Mouse (Mus musculus) intestine, embryonic 16.5 days (tissue): ENCODE data around the gene Spag7. TPM values are rescaled to one million over a fixed set of nuclear protein-coding genes. Genes with fewer than 3 reads are reported as not detected.
A peak's percentile ranks its signal among the peaks of the same experiment; 100 is the strongest.

Source experiments
- ATAC-seq: fragments of 200-750 bp; cut with Nextera tagmentation; 2 replicates; pipeline ENCODE4 v1.8.0; 2017; ENCODE audit warnings: moderate TSS enrichment, moderate library complexity
- H3K27ac ChIP-seq: fragments of 300-500 bp; sonication (generic); 2 replicates; pipeline ENCODE4 v1.5.1; 2014; ENCODE audit warnings: mild to moderate bottlenecking, low read length
- H3K27me3 ChIP-seq: fragments of 300-500 bp; sonication (generic); replicated peaks from 2 replicates; pipeline ENCODE4 v1.6.1; 2014; ENCODE audit warnings: low read length, control low read depth, mixed read lengths; ENCODE audit not compliant: control insufficient read depth, insufficient read depth
- H3K36me3 ChIP-seq: fragments of 300-500 bp; sonication (generic); 2 replicates; pipeline ENCODE4 v1.6.1; 2014; ENCODE audit warnings: low read length, control low read depth; ENCODE audit not compliant: control insufficient read depth, insufficient read depth
- H3K4me1 ChIP-seq: fragments of 300-500 bp; sonication (generic); 2 replicates; pipeline ENCODE4 v1.6.1; 2014; ENCODE audit warnings: low read length, control low read depth, mixed read lengths; ENCODE audit not compliant: control insufficient read depth, insufficient read depth
- H3K4me2 ChIP-seq: fragments of 300-500 bp; sonication (generic); 2 replicates; pipeline ENCODE4 v1.6.1; 2014; ENCODE audit warnings: low read depth, low read length, control low read depth
- H3K4me3 ChIP-seq: fragments of 300-500 bp; sonication (generic); 2 replicates; pipeline ENCODE4 v1.5.1; 2014; ENCODE audit warnings: mild to moderate bottlenecking, low read length
- H3K9ac ChIP-seq: fragments of 300-500 bp; sonication (generic); 2 replicates; pipeline ENCODE4 v1.6.1; 2014; ENCODE audit warnings: low read depth, low read length
- H3K9me3 ChIP-seq: fragments of 300-500 bp; sonication (generic); 2 replicates; pipeline ENCODE4 v1.6.1; 2016; ENCODE audit warnings: low read length, control low read depth; ENCODE audit not compliant: control insufficient read depth
- WGBS: fragments of 180-500 bp; shearing (Covaris S2); extraction: QIAGEN DNeasy Blood & Tissue Kit; methylation state at CpG from one replicate; pipeline ENCODE4 v1.1.7; 2014; 5-methylcytosine and 5-hydroxymethylcytosine counted together
- polyA plus RNA-seq: library from polyadenylated mRNA; unstranded; fragments of >200 nt; fragmentation: Nextera tagmentation; extraction: Ambion mirVana; gene quantifications from 2 replicates; pipeline ENCODE4 v1.2.1, GENCODE M21; 2015

Gene Spag7
- 132 and 159 TPM in 2 replicates for polyA plus RNA-seq

GRCm38 (mm10) chr11:70668771-70669505 is at the start of gene Spag7:
Spag7 (minus strand) TSS chr11:70669416.
- Histone ChIP-seq H3K9ac (peak within 1 kb of the TSS; percentile 86), H3K9me3 (no peaks in the 10 kb centered on the region), H3K27ac (peak within 1 kb of the TSS; percentile 98), H3K36me3 (peaks cover 12% of the 10 kb centered on the region), H3K27me3 (no peaks in the 10 kb centered on the region), H3K4me3 (peak within 1 kb of the TSS; percentile 71), H3K4me1 (peaks cover 13% of the 10 kb centered on the region), H3K4me2 (peak within 1 kb of the TSS; percentile 87)
- WGBS, result under 1% methylated on average over 44 of the region's 44 CpGs
- peak; percentile 97 for ATAC-seq

- no peak for ATAC-seq
- H3K4me2 ChIP-seq, result no peak overlapping the region
- H3K27me3 ChIP-seq, result no peaks in the 10 kb centered on the region
- no peak overlapping the region for H3K27ac ChIP-seq
- no peaks in the 10 kb centered on the region for H3K9me3 ChIP-seq
- H3K9ac ChIP-seq, result no peak overlapping the region
- peaks cover 9% of the 10 kb centered on the region; the same call in 1 of the 2 replicates for H3K4me1 ChIP-seq
- H3K4me3 ChIP-seq, result no peak overlapping the region
- peaks cover 29% of the 10 kb centered on the region for H3K36me3 ChIP-seq
- 77% methylated on average over 5 of the region's 5 CpGs for WGBS
These were observed 49.3 kb upstream of the Spag7 start for GRCm38 (mm10) chr11:70718481-70718880.

- no peak for ATAC-seq
- Histone ChIP-seq H3K4me3 (no peak overlapping the region), H3K9ac (no peak overlapping the region), H3K36me3 (peaks cover 20% of the 10 kb centered on the region; the same call in 1 of the 2 replicates), H3K4me2 (no peak overlapping the region), H3K4me1 (peaks cover 12% of the 10 kb centered on the region; the same call in 1 of the 2 replicates), H3K27me3 (no peaks in the 10 kb centered on the region), H3K9me3 (no peaks in the 10 kb centered on the region), H3K27ac (no peak overlapping the region)
- WGBS, result 86% methylated on average over 6 of the region's 6 CpGs
These were observed 46.6 kb upstream of the Spag7 start for GRCm38 (mm10) chr11:70715832-70716231.

GRCm38 (mm10) chr11:70713222-70713621 is 44.0 kb upstream of the Spag7 start:
- no peak overlapping the region for H3K4me3 ChIP-seq
- H3K36me3 ChIP-seq, result peaks cover 12% of the 10 kb centered on the region
- no peaks in the 10 kb centered on the region for H3K27me3 ChIP-seq
- H3K9me3 ChIP-seq, result no peaks in the 10 kb centered on the region
- 73% methylated on average over 6 of the region's 6 CpGs for WGBS
- H3K27ac ChIP-seq, result peak overlapping the region; percentile 46
- H3K4me2 ChIP-seq, result no peak overlapping the region
- no peak overlapping the region for H3K9ac ChIP-seq
- ATAC-seq, result peak; percentile 51
- peaks cover 12% of the 10 kb centered on the region; the same call in 1 of the 2 replicates for H3K4me1 ChIP-seq

- no peak for ATAC-seq
- no peak overlapping the region for H3K4me3 ChIP-seq
- peaks cover 5% of the 10 kb centered on the region for H3K36me3 ChIP-seq
- H3K9ac ChIP-seq, result no peak overlapping the region
- 93% methylated on average over 10 of the region's 10 CpGs for WGBS
- H3K4me2 ChIP-seq, result no peak overlapping the region
- H3K27ac ChIP-seq, result no peak overlapping the region
- no peaks in the 10 kb centered on the region for H3K27me3 ChIP-seq
- H3K9me3 ChIP-seq, result no peaks in the 10 kb centered on the region
- H3K4me1 ChIP-seq, result peaks cover 12% of the 10 kb centered on the region; the same call in 1 of the 2 replicates
These were observed 41.8 kb upstream of the Spag7 start for GRCm38 (mm10) chr11:70711026-70711425.

- H3K9ac ChIP-seq, result no peak overlapping the region
These were observed 36.9 kb upstream of the Spag7 start for GRCm38 (mm10) chr11:70706127-70706526.

GRCm38 (mm10) chr11:70702781-70703180 is 33.6 kb upstream of the Spag7 start:
- no peaks in the 10 kb centered on the region for H3K27me3 ChIP-seq

More at GRCm38 (mm10) chr11:70706127-70706526, 36.9 kb upstream of the Spag7 start:
- no peaks in the 10 kb centered on the region for H3K27me3 ChIP-seq
- H3K4me3 ChIP-seq, result no peak overlapping the region
- H3K4me1 ChIP-seq, result peaks cover 18% of the 10 kb centered on the region
- no peak; the same call in 1 of the 2 replicates for ATAC-seq
- no peak overlapping the region for H3K4me2 ChIP-seq
- H3K36me3 ChIP-seq, result peaks cover 6% of the 10 kb centered on the region
- H3K27ac ChIP-seq, result no peak overlapping the region
- no peaks in the 10 kb centered on the region for H3K9me3 ChIP-seq
- 69% methylated on average over 3 of the region's 3 CpGs for WGBS

GRCm38 (mm10) chr11:70701984-70702733 is 32.9 kb upstream of the Spag7 start:
- Histone ChIP-seq H3K4me3 (peak overlapping the region; percentile 85), H3K9me3 (no peaks in the 10 kb centered on the region), H3K27ac (no peak overlapping the region), H3K4me1 (peaks cover 19% of the 10 kb centered on the region), H3K4me2 (peak overlapping the region; percentile 93), H3K9ac (peak overlapping the region; percentile 95), H3K27me3 (no peaks in the 10 kb centered on the region), H3K36me3 (peaks cover 4% of the 10 kb centered on the region)
- no peak for ATAC-seq
- WGBS, result 74% methylated on average over 6 of the region's 6 CpGs

More at GRCm38 (mm10) chr11:70702781-70703180, 33.6 kb upstream of the Spag7 start:
- Histone ChIP-seq H3K9me3 (no peaks in the 10 kb centered on the region), H3K9ac (peak overlapping the region; percentile 50; the same call in 1 of the 2 replicates), H3K27ac (no peak overlapping the region), H3K36me3 (peaks cover 4% of the 10 kb centered on the region), H3K4me1 (peaks cover 19% of the 10 kb centered on the region), H3K4me2 (peak overlapping the region; percentile 93; the same call in 1 of the 2 replicates), H3K4me3 (no peak overlapping the region)
- ATAC-seq, result no peak
- 68% methylated on average over 6 of the region's 6 CpGs for whole genome bisulfite sequencing
